Mouse (Mus musculus) brown adipose tissue, adult 24 weeks (tissue): ENCODE data around the gene Gm21488. TPM values are rescaled to one million over a fixed set of nuclear protein-coding genes. Genes with fewer than 3 reads are reported as not detected.
"Not testable (repeated sequence)": the region's sequence is repeated elsewhere in the genome, so short reads cannot be mapped to it uniquely, and the experiment has no call there.

Experiments
- H3K27ac ChIP-seq: fragments of 200-500 bp; replicated peaks from 2 replicates; pipeline ENCODE4 v1.5.1; 2012; ENCODE audit warnings: low read depth, mild to moderate bottlenecking, low read length
- H3K4me1 ChIP-seq: fragments of 200-500 bp; 2 replicates; pipeline ENCODE4 v1.6.1; 2012; ENCODE audit warnings: low read length, mixed read lengths; ENCODE audit not compliant: control insufficient read depth, insufficient read depth, insufficient read length
- H3K4me3 ChIP-seq: fragments of 200-500 bp; 2 replicates; pipeline ENCODE4 v1.5.1; 2012; ENCODE audit warnings: low read depth, mild to moderate bottlenecking, low read length, moderate library complexity; ENCODE audit not compliant: insufficient read depth
- polyA plus RNA-seq: library from polyadenylated mRNA; stranded (reverse); fragments of >200 nt; gene quantifications from 2 replicates; pipeline ENCODE4 v1.2.4, GENCODE M21; 2012; ENCODE audit not compliant: missing spikeins, insufficient read depth, insufficient read length

The Gm21488 gene
- not detected in 2 replicates for polyA plus RNA-seq

DNA sequence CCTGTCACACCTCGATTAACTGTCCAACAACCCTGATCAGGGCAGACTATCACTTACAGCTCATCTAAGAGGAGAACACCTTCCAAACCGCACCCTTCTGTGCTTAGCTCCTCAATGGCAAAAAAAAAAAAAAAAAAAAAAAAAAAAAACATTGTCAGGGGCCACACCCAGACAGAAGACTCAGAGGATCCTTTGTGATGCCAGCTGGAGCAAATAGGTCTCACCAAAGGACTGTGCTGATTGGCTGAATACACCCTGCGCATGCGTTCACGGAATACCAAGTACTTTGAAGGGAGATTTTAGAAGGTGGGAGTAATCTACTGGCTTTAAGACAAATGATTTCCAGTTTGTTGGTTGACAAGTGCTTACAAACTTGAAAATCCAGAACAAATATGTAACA lies at the start of gene Gm21488:
Gene Gm21488, minus strand, starts transcription at position 101 of the 400 bp plus-strand sequence.
- H3K4me3 ChIP-seq: not testable (repeated sequence)

More for the DNA sequence above, at the start of gene Gm21488:
- not testable (repeated sequence) for H3K27ac ChIP-seq, H3K4me1 ChIP-seq
